Mouse (Mus musculus): ENCODE results near the gene Ncs1.

- TF ChIP-seq CTCF (IDR thresholded peaks at IDR 0.05; ENCODE audit: insufficient read depth, low read depth, low read length) (no peak), POLR2A (IDR thresholded peaks at IDR 0.05; ENCODE audit: insufficient read depth, low read depth, low read length) (no peak)
These were observed 13.2 kb downstream of the Ncs1 start for GRCm38 (mm10) chr2:31258609-31259366.
